ENCODE assay signal across 15 mouse cellular contexts in genomic region chr9:47706341-47706740, GRCm38 (mm10).
"Had no signal": no experiment of that assay in that cellular context is flagged by ENCODE, and none has a peak within 500 bp of the region (broad histone marks: within the 10 kb centered on the region; RNA-seq: fewer than 3 reads in every experiment).

No protein-coding gene starts in this region.

- H3K9me3 ChIP-seq: lung, embryonic 15.5 days; megakaryocyte, embryonic 14.5 days; midbrain, embryonic 15.5 days; neural tube, embryonic 12.5 days; stomach, embryonic 15.5 days had no signal

- H3K27ac ChIP-seq: lung, embryonic 15.5 days; neural tube, embryonic 12.5 days; stomach, embryonic 15.5 days; stomach, postnatal 0 days had no signal

- H3K4me1 ChIP-seq: megakaryocyte, embryonic 14.5 days had no signal

- H3K9ac ChIP-seq: lung, embryonic 15.5 days; midbrain, embryonic 15.5 days; neural tube, embryonic 12.5 days; stomach, embryonic 15.5 days had no signal

- H3K4me2 ChIP-seq: lung, embryonic 15.5 days; midbrain, embryonic 11.5 days; midbrain, embryonic 15.5 days; neural tube, embryonic 12.5 days; stomach, embryonic 15.5 days had no signal

- H3K4me3 ChIP-seq: lung, embryonic 15.5 days; megakaryocyte, embryonic 14.5 days; midbrain, embryonic 15.5 days; neural tube, embryonic 12.5 days; stomach, embryonic 15.5 days had no signal

- DNase-seq: lung, adult 2 months; lung, postnatal 14 days; lung, postnatal 36 days; right cerebral cortex, postnatal 14 days; thymus, adult 2 months; thymus, postnatal 25 days; thymus, postnatal 4 days had no signal

- H3K27me3 ChIP-seq: lung, embryonic 15.5 days; megakaryocyte, embryonic 14.5 days; midbrain, embryonic 15.5 days; neural tube, embryonic 12.5 days; stomach, embryonic 15.5 days had no signal

- H3K36me3 ChIP-seq: lung, embryonic 15.5 days; midbrain, embryonic 15.5 days; neural tube, embryonic 12.5 days; stomach, embryonic 15.5 days had no signal

- ATAC-seq: lung, postnatal 0 days; midbrain, embryonic 15.5 days had no signal
